In genomic region chr2:129605816-129606215, GRCm38 (mm10) we compare ENCODE assay signal across 20 mouse cellular contexts. TPM values are rescaled to one million over a fixed set of nuclear protein-coding genes. Genes with fewer than 3 reads are reported as not detected.
DNase-seq lines count a peak whose midpoint lies in the region; TF ChIP-seq lines count a peak whose summit lies in the region.
"Had no signal": no experiment of that assay in that cellular context is flagged by ENCODE, and none has a peak within 500 bp of the region (broad histone marks: within the 10 kb centered on the region; RNA-seq: fewer than 3 reads in every experiment).

No protein-coding gene starts in this region.

- DNase-seq in cerebellum, adult 9-11 months: peak; percentile 50
- DNase-seq in cerebellum, postnatal 14 days: no peak
- no peak for DNase-seq in layer of hippocampus, adult 2 months (ENCODE audit: low spot score in 2 of 2)
- DNase-seq in layer of hippocampus, postnatal 14 days (ENCODE audit: low spot score in 2 of 2): no peak
- peak; percentile 42 for DNase-seq in brain, embryonic 14.5 days (ENCODE audit: low read depth)
- DNase-seq in urinary bladder, postnatal 25 days (ENCODE audit: low spot score): no peak
- DNase-seq in yolk sac, embryonic 10.5 days (ENCODE audit: low spot score): no peak
- DNase-seq: adrenal gland, postnatal 14 days; cerebellum, adult 8-10 months; cerebellum, postnatal 36 days; embryo, embryonic 11 days; gastrocnemius, adult 2 months; gastrocnemius, postnatal 25 days; heart, postnatal 14 days had no signal

- TF ChIP-seq POLR2A in brain, embryonic 14.5 days (IDR thresholded peaks at IDR 0.05; ENCODE audit: borderline replicate concordance, extremely low read depth, insufficient read depth, insufficient read length, poor library complexity, severe bottlenecking): no peak

- no peak for TF ChIP-seq CTCF in layer of hippocampus, adult 2 months (conservative IDR thresholded peaks at IDR 0.05)
- TF ChIP-seq CTCF in brain, embryonic 14.5 days (IDR thresholded peaks at IDR 0.05; ENCODE audit: borderline replicate concordance, extremely low read depth, insufficient read depth, insufficient read length): no peak

- no peak overlapping the region for H3K4me3 ChIP-seq in layer of hippocampus, adult 2 months
- H3K4me3 ChIP-seq: embryonic facial prominence, embryonic 15.5 days; erythroblast, embryonic 14.5 days; gastrocnemius, adult 2 months; heart, embryonic 10.5 days; heart, embryonic 15.5 days; hindbrain, embryonic 13.5 days had no signal

- H3K27ac ChIP-seq in layer of hippocampus, adult 2 months: peak overlapping the region; percentile 73
- H3K27ac ChIP-seq: gastrocnemius, adult 2 months; heart, embryonic 10.5 days; heart, embryonic 15.5 days; hindbrain, embryonic 13.5 days; hindbrain, postnatal 0 days had no signal

RNA-seq across cellular contexts. Expression of gene Sirpa, which starts 13.2 kb away (rescaled TPM):
- total RNA-seq in layer of hippocampus, adult 2 months (2021): 100 to 1,000 TPM; 279 to 289 TPM
- 100 to 1,000 TPM; 255 to 279 TPM for total RNA-seq in layer of hippocampus, postnatal 14 days (2021)
- polyA plus RNA-seq in brain, embryonic 14.5 days (2012; rRNA removed): 36.2 and 44.6 TPM in 2 replicates

Comparison
In these comparisons a context has a peak if more than half of its experiments do, and no peak if none do; other contexts are left out.
1. DNase-seq: peak in cerebellum, adult 9-11 months (single experiment) and brain, embryonic 14.5 days (single experiment); none in cerebellum, postnatal 14 days (0 of 2), layer of hippocampus, adult 2 months (0 of 2), layer of hippocampus, postnatal 14 days (0 of 2), urinary bladder, postnatal 25 days (single experiment) and yolk sac, embryonic 10.5 days (single experiment).